Mouse (Mus musculus) heart, embryonic 15.5 days (tissue): ENCODE results near the gene Snx5. TPM values are rescaled to one million over a fixed set of nuclear protein-coding genes. Genes with fewer than 3 reads are reported as not detected.

ENCODE experiments used
- ATAC-seq: fragments of 200-750 bp; cut with Nextera tagmentation; replicated peaks from 2 replicates; pipeline ENCODE4 v1.8.0; 2017; ENCODE audit warnings: low read depth, moderate TSS enrichment; ENCODE audit not compliant: insufficient number of reproducible peaks, insufficient read depth, low FRiP score
- H3K27ac ChIP-seq: fragments of 300-500 bp; sonication (generic); 2 replicates; pipeline ENCODE4 v1.5.1; 2015; ENCODE audit warnings: mild to moderate bottlenecking, inconsistent platforms
- H3K27me3 ChIP-seq: fragments of 300-500 bp; sonication (generic); 2 replicates; pipeline ENCODE4 v1.6.1; 2015; ENCODE audit warnings: inconsistent platforms
- H3K36me3 ChIP-seq: fragments of 300-500 bp; sonication (generic); 2 replicates; pipeline ENCODE4 v1.6.1; 2015; ENCODE audit warnings: mild to moderate bottlenecking, inconsistent platforms
- H3K4me1 ChIP-seq: fragments of 300-500 bp; sonication (generic); replicated peaks from 2 replicates; pipeline ENCODE4 v1.6.1; 2015; ENCODE audit warnings: inconsistent platforms
- H3K4me2 ChIP-seq: fragments of 300-500 bp; sonication (generic); 2 replicates; pipeline ENCODE4 v1.6.1; 2015; ENCODE audit warnings: inconsistent platforms, mild to moderate bottlenecking, moderate library complexity
- H3K4me3 ChIP-seq: fragments of 300-500 bp; sonication (generic); 2 replicates; pipeline ENCODE4 v1.5.1; 2015; ENCODE audit warnings: mild to moderate bottlenecking, inconsistent platforms
- H3K9ac ChIP-seq: fragments of 300-500 bp; sonication (generic); 2 replicates; pipeline ENCODE4 v1.6.1; 2015; ENCODE audit warnings: mild to moderate bottlenecking, inconsistent platforms
- H3K9me3 ChIP-seq: fragments of 300-500 bp; sonication (generic); replicated peaks from 2 replicates; pipeline ENCODE4 v1.6.1; 2016; ENCODE audit warnings: inconsistent platforms
- WGBS: fragments of 180-500 bp; shearing (Covaris S2); methylation state at CpG from one replicate; pipeline ENCODE4 v1.1.7; 2015; ENCODE audit warnings: mixed read lengths; 5-methylcytosine and 5-hydroxymethylcytosine counted together
- polyA plus RNA-seq: library from polyadenylated mRNA; unstranded; fragments of >200 nt; fragmentation: Nextera tagmentation; extraction: Ambion mirVana; gene quantifications from 2 replicates; pipeline ENCODE4 v1.2.1, GENCODE M21; 2015

The Snx5 gene
- polyA plus RNA-seq, 1 experiment from 2014 or later, result 78.9 TPM

- H3K9ac ChIP-seq, result no peak overlapping the region
- H3K4me2 ChIP-seq, result no peak overlapping the region
- H3K4me1 ChIP-seq, result peaks cover 7% of the 10 kb centered on the region
- peaks cover 4% of the 10 kb centered on the region; the same call in 1 of the 2 replicates for H3K9me3 ChIP-seq
- WGBS, result 81% methylated on average over 12 of the region's 12 CpGs
- H3K27me3 ChIP-seq, result no peaks in the 10 kb centered on the region
- H3K27ac ChIP-seq, result no peak overlapping the region
- no peak overlapping the region for H3K4me3 ChIP-seq
- no peaks in the 10 kb centered on the region for H3K36me3 ChIP-seq
- ATAC-seq, result no peak
These were observed 43.7 kb downstream of the Snx5 start for GRCm38 (mm10) chr2:144226906-144227586.

- H3K9me3 ChIP-seq, result peaks cover 4% of the 10 kb centered on the region; the same call in 1 of the 2 replicates
- ATAC-seq, result no peak; the same call in 1 of the 2 replicates
- no peak overlapping the region for H3K9ac ChIP-seq
- no peaks in the 10 kb centered on the region; the same call in 1 of the 2 replicates for H3K4me1 ChIP-seq
- no peaks in the 10 kb centered on the region for H3K36me3 ChIP-seq
- 0 out of 2 replicates have a peak overlapping the region, but pooled peaks have one; percentile 14 for H3K4me3 ChIP-seq
- 43% methylated on average over 12 of the region's 12 CpGs for WGBS
- no peaks in the 10 kb centered on the region for H3K27me3 ChIP-seq
- peak overlapping the region; percentile 44 for H3K4me2 ChIP-seq
- H3K27ac ChIP-seq, result no peak overlapping the region
These were observed 46.4 kb downstream of the Snx5 start for GRCm38 (mm10) chr2:144224351-144224750.

GRCm38 (mm10) chr2:144215601-144216000 is 55.1 kb downstream of the Snx5 start:
- no peaks in the 10 kb centered on the region for H3K9me3 ChIP-seq
- no peak for ATAC-seq
- peaks cover 10% of the 10 kb centered on the region; the same call in 1 of the 2 replicates for H3K4me1 ChIP-seq
- no peak overlapping the region for H3K4me3 ChIP-seq
- WGBS, result 69% methylated on average over 9 of the region's 9 CpGs
- H3K9ac ChIP-seq, result no peak overlapping the region
- no peaks in the 10 kb centered on the region for H3K36me3 ChIP-seq
- no peak overlapping the region for H3K4me2 ChIP-seq
- 0 out of 2 replicates have a peak overlapping the region, but pooled peaks have one; percentile 8 for H3K27ac ChIP-seq
- H3K27me3 ChIP-seq, result no peaks in the 10 kb centered on the region

- no peaks in the 10 kb centered on the region for H3K9me3 ChIP-seq
- H3K4me3 ChIP-seq, result no peak overlapping the region
- no peak overlapping the region for H3K4me2 ChIP-seq
- H3K27ac ChIP-seq, result peak overlapping the region; percentile 8; the same call in 1 of the 2 replicates
- H3K27me3 ChIP-seq, result no peaks in the 10 kb centered on the region
- no peaks in the 10 kb centered on the region for H3K36me3 ChIP-seq
- H3K9ac ChIP-seq, result no peak overlapping the region
- peaks cover 10% of the 10 kb centered on the region; the same call in 1 of the 2 replicates for H3K4me1 ChIP-seq
- peak; percentile 58; the same call in 1 of the 2 replicates for ATAC-seq
- WGBS, result 16% methylated on average over 7 of the region's 7 CpGs
These were observed 55.5 kb downstream of the Snx5 start for GRCm38 (mm10) chr2:144215195-144215594.

- H3K4me3 ChIP-seq, result no peak overlapping the region
- no peaks in the 10 kb centered on the region for H3K27me3 ChIP-seq
- 73% methylated on average over 9 of the region's 9 CpGs for WGBS
- ATAC-seq, result no peak
- no peak overlapping the region for H3K4me2 ChIP-seq
- H3K4me1 ChIP-seq, result peaks cover 10% of the 10 kb centered on the region; the same call in 1 of the 2 replicates
- no peak overlapping the region for H3K9ac ChIP-seq
- peak overlapping the region; percentile 8; the same call in 1 of the 2 replicates for H3K27ac ChIP-seq
- H3K36me3 ChIP-seq, result no peaks in the 10 kb centered on the region
- no peaks in the 10 kb centered on the region for H3K9me3 ChIP-seq
These were observed 56.1 kb downstream of the Snx5 start for GRCm38 (mm10) chr2:144214508-144215185.

- WGBS, result 81% methylated on average over 6 of the region's 6 CpGs
- Histone ChIP-seq H3K36me3 (no peaks in the 10 kb centered on the region), H3K27me3 (no peaks in the 10 kb centered on the region), H3K9me3 (no peaks in the 10 kb centered on the region), H3K4me3 (no peak overlapping the region), H3K27ac (no peak overlapping the region), H3K4me1 (peaks cover 10% of the 10 kb centered on the region; the same call in 1 of the 2 replicates), H3K4me2 (no peak overlapping the region), H3K9ac (no peak overlapping the region)
- no peak for ATAC-seq
These were observed 56.9 kb downstream of the Snx5 start for GRCm38 (mm10) chr2:144213803-144214202.

GRCm38 (mm10) chr2:144209425-144209824 is 61.3 kb downstream of the Snx5 start:
- no peaks in the 10 kb centered on the region for H3K9me3 ChIP-seq
- no peak for ATAC-seq

GRCm38 (mm10) chr2:144207365-144207764 is 63.3 kb downstream of the Snx5 start:
- ATAC-seq, result no peak

More at GRCm38 (mm10) chr2:144209425-144209824, 61.3 kb downstream of the Snx5 start:
- Histone ChIP-seq H3K27ac (no peak overlapping the region), H3K4me1 (no peaks in the 10 kb centered on the region; the same call in 1 of the 2 replicates), H3K4me3 (no peak overlapping the region), H3K4me2 (no peak overlapping the region), H3K27me3 (no peaks in the 10 kb centered on the region), H3K36me3 (no peaks in the 10 kb centered on the region), H3K9ac (no peak overlapping the region)
- WGBS, result 62% methylated on average over 3 of the region's 3 CpGs

GRCm38 (mm10) chr2:144203001-144203400 is 67.7 kb downstream of the Snx5 start:
- ATAC-seq, result no peak
- no peaks in the 10 kb centered on the region for H3K9me3 ChIP-seq
- WGBS, result 82% methylated on average over 5 of the region's 5 CpGs
- H3K27ac ChIP-seq, result no peak overlapping the region
- H3K4me3 ChIP-seq, result no peak overlapping the region
- no peak overlapping the region for H3K9ac ChIP-seq
- peaks cover 10% of the 10 kb centered on the region for H3K4me1 ChIP-seq
- H3K36me3 ChIP-seq, result no peaks in the 10 kb centered on the region
- no peak overlapping the region for H3K4me2 ChIP-seq
- H3K27me3 ChIP-seq, result no peaks in the 10 kb centered on the region

More at GRCm38 (mm10) chr2:144207365-144207764, 63.3 kb downstream of the Snx5 start:
- Histone ChIP-seq H3K27me3 (no peaks in the 10 kb centered on the region), H3K4me1 (peaks cover 2% of the 10 kb centered on the region; the same call in 1 of the 2 replicates), H3K36me3 (no peaks in the 10 kb centered on the region), H3K27ac (no peak overlapping the region), H3K4me2 (no peak overlapping the region), H3K9me3 (no peaks in the 10 kb centered on the region), H3K9ac (no peak overlapping the region), H3K4me3 (no peak overlapping the region)
- 90% methylated on average over 1 of the region's 1 CpGs for WGBS

GRCm38 (mm10) chr2:144202567-144202966 is 68.1 kb downstream of the Snx5 start:
- Histone ChIP-seq H3K4me3 (no peak overlapping the region), H3K4me1 (peaks cover 11% of the 10 kb centered on the region), H3K27ac (no peak overlapping the region), H3K9me3 (no peaks in the 10 kb centered on the region), H3K9ac (no peak overlapping the region), H3K27me3 (no peaks in the 10 kb centered on the region), H3K36me3 (no peaks in the 10 kb centered on the region), H3K4me2 (no peak overlapping the region)
- WGBS, result 85% methylated on average over 3 of the region's 3 CpGs
- ATAC-seq, result no peak

GRCm38 (mm10) chr2:144202151-144202550 is 68.6 kb downstream of the Snx5 start:
- Histone ChIP-seq H3K4me3 (no peak overlapping the region), H3K9me3 (no peaks in the 10 kb centered on the region), H3K4me1 (peaks cover 14% of the 10 kb centered on the region), H3K36me3 (no peaks in the 10 kb centered on the region), H3K9ac (no peak overlapping the region), H3K27ac (no peak overlapping the region), H3K27me3 (no peaks in the 10 kb centered on the region), H3K4me2 (no peak overlapping the region)
- 56% methylated on average over 4 of the region's 4 CpGs for WGBS
- ATAC-seq, result no peak
